ENCODE assay signal across 27 mouse cellular contexts in genomic region chr12:46197482-46198101, GRCm38 (mm10).
DNase-seq lines count a peak whose midpoint lies in the region; ATAC-seq lines count a peak whose summit lies in the region.
"Had no signal": no experiment of that assay in that cellular context is flagged by ENCODE, and none has a peak within 500 bp of the region (broad histone marks: within the 10 kb centered on the region; RNA-seq: fewer than 3 reads in every experiment).

No protein-coding gene starts in this region.

- no peak overlapping the region for H3K9ac ChIP-seq in forebrain, embryonic 14.5 days (ENCODE audit: low read length)
- H3K9ac ChIP-seq in forebrain, embryonic 12.5 days: no peak overlapping the region
- H3K9ac ChIP-seq: embryonic facial prominence, embryonic 15.5 days; heart, embryonic 12.5 days; liver, embryonic 15.5 days; neural tube, embryonic 15.5 days had no signal

- H3K4me2 ChIP-seq in forebrain, embryonic 14.5 days (ENCODE audit: low read length): no peak overlapping the region
- H3K4me2 ChIP-seq in forebrain, embryonic 12.5 days: no peak overlapping the region
- H3K4me2 ChIP-seq: embryonic facial prominence, embryonic 15.5 days; heart, embryonic 12.5 days; liver, embryonic 15.5 days; neural tube, embryonic 15.5 days had no signal

- no peaks in the 10 kb centered on the region for H3K9me3 ChIP-seq in forebrain, embryonic 14.5 days (replicated peaks; ENCODE audit: control insufficient read depth, low read length)
- no peaks in the 10 kb centered on the region for H3K9me3 ChIP-seq in forebrain, embryonic 12.5 days
- H3K9me3 ChIP-seq: embryonic facial prominence, embryonic 15.5 days; heart, embryonic 12.5 days; hindbrain, embryonic 10.5 days; liver, embryonic 15.5 days; neural tube, embryonic 15.5 days had no signal

- DNase-seq in forebrain, embryonic 14.5 days (ENCODE audit: low spot score): peak; percentile 47
- DNase-seq in kidney, postnatal 4 days: peak; percentile 2 to 7
- DNase-seq in kidney, postnatal 25 days: no peak
- peak; percentile 12 for DNase-seq in retina, embryonic 14.5 days (ENCODE audit: low spot score)
- no peak for DNase-seq in retina, postnatal 1 day
- no peak for DNase-seq in heart, adult 8-10 months (ENCODE audit: low spot score)
- no peak for DNase-seq in embryo, embryonic 11 days
- DNase-seq: adrenal gland, adult 2 months; cerebellum, adult 18-20 months; cerebellum, postnatal 25 days; gastrocnemius, postnatal 14 days; heart, adult 11 months; heart, postnatal 10 days; kidney, adult 2 months; liver; lung, postnatal 14 days; thymus, adult 18-20 months; thymus, postnatal 36 days had no signal

- no peak for ATAC-seq in forebrain, embryonic 14.5 days
- ATAC-seq in forebrain, embryonic 12.5 days (ENCODE audit: low FRiP score): no peak
- ATAC-seq: CD4-positive, CD25-positive, alpha-beta regulatory T cell, adult 4 months; hindbrain, postnatal 0 days had no signal

- no peak overlapping the region for H3K27ac ChIP-seq in forebrain, embryonic 14.5 days (ENCODE audit: low read depth, low read length)
- H3K27ac ChIP-seq in forebrain, embryonic 12.5 days: no peak overlapping the region
- H3K27ac ChIP-seq: embryonic facial prominence, embryonic 15.5 days; hindbrain, embryonic 10.5 days; hindbrain, postnatal 0 days; left cerebral cortex, adult 2 months; liver, embryonic 15.5 days; neural tube, embryonic 15.5 days had no signal

- no peaks in the 10 kb centered on the region for H3K27me3 ChIP-seq in forebrain, embryonic 14.5 days (replicated peaks; ENCODE audit: control insufficient read depth, insufficient read depth, low read length)
- no peaks in the 10 kb centered on the region for H3K27me3 ChIP-seq in forebrain, embryonic 12.5 days
- H3K27me3 ChIP-seq: embryonic facial prominence, embryonic 15.5 days; heart, embryonic 12.5 days; liver, embryonic 15.5 days; neural tube, embryonic 15.5 days had no signal

- H3K36me3 ChIP-seq in forebrain, embryonic 14.5 days (ENCODE audit: control insufficient read depth, insufficient read depth, low read length): no peaks in the 10 kb centered on the region
- H3K36me3 ChIP-seq in forebrain, embryonic 12.5 days (replicated peaks): no peaks in the 10 kb centered on the region
- H3K36me3 ChIP-seq: embryonic facial prominence, embryonic 15.5 days; heart, embryonic 12.5 days; hindbrain, embryonic 10.5 days; liver, embryonic 15.5 days; neural tube, embryonic 15.5 days had no signal

- H3K4me3 ChIP-seq in forebrain, embryonic 14.5 days (ENCODE audit: low read depth, low read length): no peak overlapping the region
- no peak overlapping the region for H3K4me3 ChIP-seq in forebrain, embryonic 12.5 days (replicated peaks)
- H3K4me3 ChIP-seq: embryonic facial prominence, embryonic 15.5 days; heart, embryonic 12.5 days; hindbrain, embryonic 10.5 days; left cerebral cortex, adult 2 months; liver, embryonic 15.5 days; neural tube, embryonic 15.5 days had no signal

- no peaks in the 10 kb centered on the region for H3K4me1 ChIP-seq in forebrain, embryonic 14.5 days (ENCODE audit: control insufficient read depth, insufficient read depth, low read length)
- no peaks in the 10 kb centered on the region for H3K4me1 ChIP-seq in forebrain, embryonic 12.5 days
- H3K4me1 ChIP-seq: embryonic facial prominence, embryonic 15.5 days; heart, embryonic 12.5 days; hindbrain, embryonic 10.5 days; liver, embryonic 15.5 days; neural tube, embryonic 15.5 days had no signal

- 36% methylated on average over 2 of the region's 2 CpGs for WGBS in forebrain, embryonic 14.5 days
- 32% methylated on average over 2 of the region's 2 CpGs for WGBS in forebrain, embryonic 12.5 days

Comparison
In these comparisons a context has a peak if more than half of its experiments do, and no peak if none do; other contexts are left out.
1. DNase-seq: peak in forebrain, embryonic 14.5 days (single experiment), kidney, postnatal 4 days (2 of 2) and retina, embryonic 14.5 days (single experiment); none in kidney, postnatal 25 days (0 of 2), retina, postnatal 1 day (single experiment), heart, adult 8-10 months (single experiment) and embryo, embryonic 11 days (single experiment).